In genomic region chr2:55841521-55841920, GRCm38 (mm10) we compare ENCODE assay signal across 9 mouse cellular contexts.
A peak's percentile ranks its signal among the peaks of the same experiment; 100 is the strongest.
DNase-seq lines count a peak whose midpoint lies in the region; ATAC-seq and TF ChIP-seq lines count a peak whose summit lies in the region.
"Had no signal": no experiment of that assay in that cellular context is flagged by ENCODE, and none has a peak within 500 bp of the region (broad histone marks: within the 10 kb centered on the region; RNA-seq: fewer than 3 reads in every experiment).

No protein-coding gene starts in this region.

- no peak overlapping the region for H3K4me2 ChIP-seq in hindbrain, embryonic 11.5 days (replicated peaks; ENCODE audit: low read depth, low read length)
- H3K4me2 ChIP-seq in hindbrain, embryonic 13.5 days, result no peak overlapping the region

- in situ Hi-C loops in ES-E14 (cut with MboI; ENCODE audit: low sequenced_read_pairs in 2 of 2, unreplicated experiment in 2 of 2), result no loop called here

- H3K27me3 ChIP-seq in hindbrain, embryonic 11.5 days (ENCODE audit: control insufficient read depth, insufficient read depth, low read length), result no peaks in the 10 kb centered on the region
- no peaks in the 10 kb centered on the region for H3K27me3 ChIP-seq in hindbrain, embryonic 13.5 days

- WGBS in hindbrain, embryonic 11.5 days, result 73% methylated on average over 1 of the region's 1 CpGs
- WGBS in hindbrain, embryonic 13.5 days, result 45% methylated on average over 1 of the region's 1 CpGs

- DNase-seq in hindbrain, embryonic 11.5 days (ENCODE audit: low spot score), result peak; percentile 30
- DNase-seq in ES-E14 (ENCODE audit: low read depth, low spot score), result peak; percentile 24
- DNase-seq in cerebellum, adult 8-10 months, result peak; percentile 39
- DNase-seq in kidney, postnatal 4 days, result peak; percentile 30 to 31
- DNase-seq in right cerebral cortex, postnatal 10 days (ENCODE audit: low spot score in 2 of 2), result peak; percentile 21 to 33
- no peak for DNase-seq in spleen, postnatal 14 days (ENCODE audit: low spot score in 2 of 2)
- no peak for DNase-seq in T-cell, adult 2 months (ENCODE audit: low spot score)

- H3K4me1 ChIP-seq in hindbrain, embryonic 11.5 days (replicated peaks; ENCODE audit: control insufficient read depth, insufficient read depth, low read length), result no peaks in the 10 kb centered on the region
- no peaks in the 10 kb centered on the region for H3K4me1 ChIP-seq in hindbrain, embryonic 13.5 days (replicated peaks)
- H3K4me1 ChIP-seq in ES-E14 (ENCODE audit: control insufficient read depth in 2 of 2, insufficient read depth in 2 of 2, low read length in 2 of 2, poor library complexity in 1 of 2), result no peaks in the 10 kb centered on the region

- no peak overlapping the region for H3K9ac ChIP-seq in hindbrain, embryonic 11.5 days (ENCODE audit: low read depth, low read length)
- no peak overlapping the region for H3K9ac ChIP-seq in hindbrain, embryonic 13.5 days
- H3K9ac ChIP-seq in ES-E14 (ENCODE audit: insufficient read depth, low read depth, low read length, poor library complexity, severe bottlenecking), result no peak overlapping the region

- no peaks in the 10 kb centered on the region for H3K9me3 ChIP-seq in hindbrain, embryonic 11.5 days (ENCODE audit: control insufficient read depth, low read length)
- H3K9me3 ChIP-seq in hindbrain, embryonic 13.5 days, result no peaks in the 10 kb centered on the region
- no peaks in the 10 kb centered on the region for H3K9me3 ChIP-seq in ES-E14 (ENCODE audit: control insufficient read depth, insufficient read depth, low read depth, low read length)

- H3K4me3 ChIP-seq in hindbrain, embryonic 11.5 days (ENCODE audit: low read depth, low read length), result no peak overlapping the region
- H3K4me3 ChIP-seq in hindbrain, embryonic 13.5 days, result no peak overlapping the region
- no peak overlapping the region for H3K4me3 ChIP-seq in ES-E14 (ENCODE audit: insufficient read depth in 1 of 2, low read depth in 1 of 2, low read length in 2 of 2, poor library complexity in 1 of 2, severe bottlenecking in 1 of 2)
- H3K4me3 ChIP-seq: myocyte had no signal

- ATAC-seq in hindbrain, embryonic 11.5 days (ENCODE audit: low FRiP score), result no peak
- ATAC-seq in hindbrain, embryonic 13.5 days (ENCODE audit: low FRiP score), result no peak

- no peak overlapping the region for H3K27ac ChIP-seq in hindbrain, embryonic 11.5 days (ENCODE audit: low read depth, low read length)
- no peak overlapping the region for H3K27ac ChIP-seq in hindbrain, embryonic 13.5 days
- H3K27ac ChIP-seq in ES-E14 (ENCODE audit: insufficient read depth, low read depth, low read length, poor library complexity, severe bottlenecking), result no peak overlapping the region

- no peaks in the 10 kb centered on the region for H3K36me3 ChIP-seq in hindbrain, embryonic 11.5 days (ENCODE audit: control insufficient read depth, insufficient read depth, low read length)
- no peaks in the 10 kb centered on the region for H3K36me3 ChIP-seq in hindbrain, embryonic 13.5 days
- no peaks in the 10 kb centered on the region for H3K36me3 ChIP-seq in ES-E14 (ENCODE audit: control insufficient read depth, insufficient read depth, low read length, poor library complexity, severe bottlenecking)

TF ChIP-seq in ES-E14, 5 proteins besides CTCF, POLR2A, EP300 and RAD21:
- no peak for TF ChIP-seq CHD2 (IDR thresholded peaks at IDR 0.05; ENCODE audit: low read depth, low read length)
- no peak for TF ChIP-seq ZNF384 (IDR thresholded peaks at IDR 0.05; ENCODE audit: low read depth, low read length)
- TF ChIP-seq ZC3H11A (IDR thresholded peaks at IDR 0.05; ENCODE audit: borderline replicate concordance, low read depth, low read length), result no peak
- TF ChIP-seq MAFK (IDR thresholded peaks at IDR 0.05; ENCODE audit: insufficient read depth, low read depth, low read length), result no peak
- no peak for TF ChIP-seq HCFC1 (IDR thresholded peaks at IDR 0.05; ENCODE audit: borderline replicate concordance, insufficient read depth, low read length)

Comparison
In these comparisons a context has a peak if more than half of its experiments do, and no peak if none do; other contexts are left out.
1. DNase-seq: peak in hindbrain, embryonic 11.5 days (single experiment), ES-E14 (single experiment), cerebellum, adult 8-10 months (single experiment), kidney, postnatal 4 days (2 of 2) and right cerebral cortex, postnatal 10 days (2 of 2); none in spleen, postnatal 14 days (0 of 2) and T-cell, adult 2 months (single experiment).